Comparison of ENCODE assay signal across 25 mouse cellular contexts in genomic region chr6:55081379-55081778, GRCm38 (mm10). TPM values are rescaled to one million over a fixed set of nuclear protein-coding genes. Genes with fewer than 3 reads are reported as not detected.
A peak's percentile ranks its signal among the peaks of the same experiment; 100 is the strongest.
DNase-seq lines count a peak whose midpoint lies in the region; ATAC-seq and TF ChIP-seq lines count a peak whose summit lies in the region.
"Had no signal": no experiment of that assay in that cellular context is flagged by ENCODE, and none has a peak within 500 bp of the region (broad histone marks: within the 10 kb centered on the region; RNA-seq: fewer than 3 reads in every experiment).

No protein-coding gene starts in this region.

- H3K4me1 ChIP-seq in kidney, embryonic 16.5 days (ENCODE audit: insufficient read depth, low read length) = no peaks in the 10 kb centered on the region
- H3K4me1 ChIP-seq in CH12.LX (ENCODE audit: control insufficient read depth in 1 of 2, insufficient read depth in 2 of 2) (peaks cover 6 to 34% of the 10 kb centered on the region in 2 experiments; a peak in 3 of 4 replicates), MEL (ENCODE audit: control insufficient read depth in 1 of 2, insufficient read depth in 2 of 2, low read length in 2 of 2) (no peaks in the 10 kb centered on the region)
- H3K4me1 ChIP-seq: embryonic facial prominence, embryonic 13.5 days; embryonic facial prominence, embryonic 15.5 days had no signal

- H3K9me3 ChIP-seq in kidney, embryonic 16.5 days (ENCODE audit: low read length) = no peaks in the 10 kb centered on the region
- H3K9me3 ChIP-seq in CH12.LX (replicated peaks; ENCODE audit: low read length) = no peaks in the 10 kb centered on the region
- no peaks in the 10 kb centered on the region for H3K9me3 ChIP-seq in MEL (replicated peaks; ENCODE audit: insufficient read depth, low read length)
- H3K9me3 ChIP-seq: embryonic facial prominence, embryonic 13.5 days; embryonic facial prominence, embryonic 15.5 days; forebrain, embryonic 13.5 days; forebrain, embryonic 15.5 days; G1E had no signal

- H3K27ac ChIP-seq in kidney, embryonic 16.5 days (ENCODE audit: low read length) = no peak overlapping the region
- H3K27ac ChIP-seq in CH12.LX (ENCODE audit: insufficient read depth, low read depth) = no peak overlapping the region
- no peak overlapping the region for H3K27ac ChIP-seq in MEL (ENCODE audit: control insufficient read depth, low read depth, low read length)
- H3K27ac ChIP-seq: embryonic facial prominence, embryonic 13.5 days; embryonic facial prominence, embryonic 15.5 days had no signal

- TF ChIP-seq EP300 in CH12.LX (IDR thresholded peaks at IDR 0.05; ENCODE audit: low read length) = no peak
- no peak for TF ChIP-seq EP300 in MEL (IDR thresholded peaks at IDR 0.05; ENCODE audit: low read depth in 1 of 2, low read length in 2 of 2)

- TF ChIP-seq CTCF in CH12.LX (conservative IDR thresholded peaks at IDR 0.05 in 1 of 2, IDR thresholded peaks at IDR 0.05 in 1 of 2; ENCODE audit: low read depth in 2 of 2, low read length in 2 of 2) (no peak), MEL (IDR thresholded peaks at IDR 0.05 in 2 of 3, conservative IDR thresholded peaks at IDR 0.05 in 1 of 3; ENCODE audit: control insufficient read depth in 1 of 3, insufficient read depth in 1 of 3, low read depth in 2 of 3, low read length in 3 of 3, poor library complexity in 1 of 3, severe bottlenecking in 1 of 3) (no peak)

- no peak overlapping the region for H3K4me3 ChIP-seq in kidney, embryonic 16.5 days (ENCODE audit: low read length)
- H3K4me3 ChIP-seq in CH12.LX (replicated peaks in 1 of 3; ENCODE audit: low read depth in 2 of 3, low read length in 2 of 3, poor library complexity in 1 of 3) (no peak overlapping the region), MEL (ENCODE audit: control insufficient read depth in 1 of 2, insufficient read depth in 1 of 2, low read depth in 2 of 2, low read length in 2 of 2) (no peak overlapping the region)
- H3K4me3 ChIP-seq: embryonic facial prominence, embryonic 13.5 days; embryonic facial prominence, embryonic 15.5 days; erythroblast, embryonic 14.5 days; forebrain, embryonic 13.5 days; forebrain, embryonic 15.5 days had no signal

- ATAC-seq in kidney, embryonic 16.5 days (ENCODE audit: low FRiP score, low TSS enrichment) = 0 out of 2 replicates have a peak, but pooled peaks have one; percentile 49
- no peak for ATAC-seq in monocyte, adult 5-6 weeks (replicated peaks; ENCODE audit: insufficient number of reproducible peaks, low FRiP score, low TSS enrichment, poor library complexity, severe bottlenecking)
- ATAC-seq: forebrain, embryonic 13.5 days had no signal

- H3K79me2 ChIP-seq in CH12.LX (replicated peaks; ENCODE audit: control insufficient read depth, extremely low read depth, insufficient read depth, poor library complexity, severe bottlenecking) (no peaks in the 10 kb centered on the region), MEL (ENCODE audit: control insufficient read depth, insufficient read depth, low read length, poor library complexity) (no peaks in the 10 kb centered on the region)

- WGBS in kidney, embryonic 16.5 days = 89% methylated on average over 3 of the region's 3 CpGs

- H3K4me2 ChIP-seq in kidney, embryonic 16.5 days (replicated peaks; ENCODE audit: low read depth, low read length) = no peak overlapping the region
- no peak overlapping the region for H3K4me2 ChIP-seq in CH12.LX (ENCODE audit: insufficient read depth, low read depth, poor library complexity, severe bottlenecking)
- H3K4me2 ChIP-seq: embryonic facial prominence, embryonic 13.5 days; embryonic facial prominence, embryonic 15.5 days; forebrain, embryonic 13.5 days; forebrain, embryonic 15.5 days had no signal

- dilution Hi-C loops in CH12.LX (cut with MboI; ENCODE audit: extremely low pct_ligation_motif_present, extremely low pct_unique_long_range_greater_than_20kb, low sequenced_read_pairs) = no loop called here

- H3K27me3 ChIP-seq in kidney, embryonic 16.5 days (ENCODE audit: insufficient read depth, low read length) = no peaks in the 10 kb centered on the region
- no peaks in the 10 kb centered on the region for H3K27me3 ChIP-seq in CH12.LX (replicated peaks)
- no peaks in the 10 kb centered on the region for H3K27me3 ChIP-seq in MEL (ENCODE audit: control insufficient read depth in 1 of 2, insufficient read depth in 2 of 2, low read length in 2 of 2)
- H3K27me3 ChIP-seq: embryonic facial prominence, embryonic 13.5 days; embryonic facial prominence, embryonic 15.5 days; forebrain, embryonic 13.5 days; forebrain, embryonic 15.5 days had no signal

- TF ChIP-seq POLR2A in CH12.LX (IDR thresholded peaks at IDR 0.05; ENCODE audit: low read depth, low read length) (no peak), MEL (IDR thresholded peaks at IDR 0.05; ENCODE audit: control insufficient read depth in 1 of 2, insufficient read depth in 1 of 2, low read depth in 1 of 2, low read length in 2 of 2, poor library complexity in 1 of 2) (no peak; a peak in 1 of 4 replicates)

- TF ChIP-seq RAD21 in CH12.LX (IDR thresholded peaks at IDR 0.05; ENCODE audit: low read depth, low read length) (no peak), MEL (IDR thresholded peaks at IDR 0.05; ENCODE audit: low read depth, low read length) (no peak)

- in situ Hi-C loops in CH12.LX (cut with MboI; ENCODE audit: low pct_ligation_motif_present, low pct_unique_long_range_greater_than_20kb, low sequenced_read_pairs) = no loop called here

- no peak overlapping the region for H3K9ac ChIP-seq in kidney, embryonic 16.5 days (replicated peaks; ENCODE audit: low read length)
- no peak overlapping the region for H3K9ac ChIP-seq in CH12.LX (ENCODE audit: insufficient read depth, low read depth)
- H3K9ac ChIP-seq in MEL (ENCODE audit: control insufficient read depth, low read depth, low read length, poor library complexity, severe bottlenecking) = no peak overlapping the region
- H3K9ac ChIP-seq: embryonic facial prominence, embryonic 13.5 days; embryonic facial prominence, embryonic 15.5 days; forebrain, embryonic 13.5 days; forebrain, embryonic 15.5 days; forebrain, postnatal 0 days had no signal

- intact Hi-C loops in gastrocnemius, postnatal 14 days (cut with DNase I; ENCODE audit: low total_unique reads) = no loop called here

- peaks cover 27% of the 10 kb centered on the region for H3K36me3 ChIP-seq in kidney, embryonic 16.5 days (ENCODE audit: insufficient read depth, low read length)
- H3K36me3 ChIP-seq in CH12.LX (replicated peaks in 1 of 2; ENCODE audit: control insufficient read depth in 1 of 2, insufficient read depth in 1 of 2, low read length in 1 of 2) (peaks cover 46 to 57% of the 10 kb centered on the region in 2 experiments), MEL (ENCODE audit: control insufficient read depth in 1 of 2, insufficient read depth in 2 of 2, low read length in 2 of 2) (peaks cover 0 to 9% of the 10 kb centered on the region in 2 experiments; a peak in 2 of 4 replicates)

- DNase-seq in kidney, adult 18-20 months = no peak
- no peak for DNase-seq in CH12.LX (ENCODE audit: extremely low read depth)
- no peak for DNase-seq in MEL (ENCODE audit: low read depth, low spot score)
- no peak for DNase-seq in gastrocnemius, postnatal 14 days
- DNase-seq: adrenal gland, adult 2 months; adrenal gland, postnatal 10 days; adrenal gland, postnatal 25 days; cerebellum, adult 11 months; cerebellum, adult 18-20 months; cerebellum, adult 8-10 months; cerebellum, adult 9-11 months; cerebellum, postnatal 14 days; cerebellum, postnatal 36 days; embryo, embryonic 11 days; forebrain, postnatal 0 days had no signal

TF ChIP-seq in CH12.LX, 34 proteins besides CTCF, POLR2A, EP300 and RAD21:
- TF ChIP-seq CHD2 (IDR thresholded peaks at IDR 0.05; ENCODE audit: low read length) (no peak), ZMIZ1 (IDR thresholded peaks at IDR 0.05; ENCODE audit: low read depth, low read length) (no peak), POLR2AphosphoS2 (IDR thresholded peaks at IDR 0.05; ENCODE audit: low read depth, low read length) (peak; percentile 24; the same call in 1 of the 2 replicates)

TF ChIP-seq in MEL, 35 proteins besides CTCF, POLR2A, EP300 and RAD21:
- TF ChIP-seq POLR2AphosphoS2 (IDR thresholded peaks at IDR 0.05; ENCODE audit: low read length) = peak; percentile 66; the same call in 1 of the 2 replicates
- no peak for TF ChIP-seq TCF12 (IDR thresholded peaks at IDR 0.05; ENCODE audit: low read depth, low read length)

RNA-seq across cellular contexts. Expression of gene Gars, which starts 43.6 kb away (rescaled TPM):
- polyA plus RNA-seq in kidney, embryonic 16.5 days (2015; fragmentation: Nextera tagmentation; extraction: Ambion mirVana) = 144 and 145 TPM in 2 replicates
- total RNA-seq in CH12.LX (2012; rRNA removed) (238 and 329 TPM in 2 replicates), CH12.LX (2014; rRNA removed) (432 and 457 TPM in 2 replicates), MEL (2012; rRNA removed) (171 and 237 TPM in 2 replicates)
- polyA plus RNA-seq in CH12.LX (2012; ENCODE audit: insufficient read length, low read depth) (341 and 354 TPM in 2 replicates), MEL (2012; ENCODE audit: insufficient read depth in 1 of 2, insufficient read length in 2 of 2, low read depth in 1 of 2, low replicate concordance in 2 of 2, missing spikeins in 1 of 2) (100 to 1,000 TPM; 225 to 325 TPM)
- 71.9 to 93.7 TPM (median 86.8 TPM) in 3 replicates for total RNA-seq in monocyte, adult 5-6 weeks (2017)
- total RNA-seq in gastrocnemius, postnatal 14 days (2021) = 10 to 100 TPM; 58.9 to 64.3 TPM

RNA-seq across cellular contexts. Expression of gene Crhr2, which starts 51.4 kb away (rescaled TPM):
- 0.11 and 0.12 TPM in 2 replicates for polyA plus RNA-seq in kidney, embryonic 16.5 days (2015; fragmentation: Nextera tagmentation; extraction: Ambion mirVana)
- not detected in 2 replicates for total RNA-seq in CH12.LX (2012; rRNA removed)
- not detected in 2 replicates for total RNA-seq in CH12.LX (2014; rRNA removed)
- not detected in 2 replicates for polyA plus RNA-seq in CH12.LX (2012; ENCODE audit: insufficient read length, low read depth)
- not detected in 2 replicates for total RNA-seq in MEL (2012; rRNA removed)
- not detected for polyA plus RNA-seq in MEL (2012; ENCODE audit: insufficient read depth in 1 of 2, insufficient read length in 2 of 2, low read depth in 1 of 2, low replicate concordance in 2 of 2, missing spikeins in 1 of 2)
- total RNA-seq in monocyte, adult 5-6 weeks (2017) = not detected in 3 replicates
- total RNA-seq in gastrocnemius, postnatal 14 days (2021) = 1 to 10 TPM; 5.9 to 9.3 TPM
- total RNA-seq: adrenal gland, adult 2 months; adrenal gland, postnatal 25 days; common myeloid progenitor, adult 5-6 weeks had no signal
- polyA plus RNA-seq: embryonic facial prominence, embryonic 11.5 days; embryonic facial prominence, embryonic 13.5 days; erythroblast, embryonic 14.5 days; G1E had no signal
